Mouse (Mus musculus) cerebellum, postnatal 10 days (tissue): ENCODE measurements around the gene Abhd5.

Experiments
- DNase-seq, 2 experiments: peaks; one replicate each; pipeline ENCODE4 v3.0.0; 2021; ENCODE audit warnings: mixed read lengths in 2 of 2

The Abhd5 gene

GRCm38 (mm10) chr9:122349286-122349685, 2.1 kb upstream of the Abhd5 start:
- DNase-seq = no peak

- no peak for DNase-seq
These were observed 845 bp upstream of the Abhd5 start for GRCm38 (mm10) chr9:122350396-122351130.

GRCm38 (mm10) chr9:122352025-122352392, 601 bp downstream of the Abhd5 start:
- no peak for DNase-seq

GRCm38 (mm10) chr9:122352911-122353310, 1.5 kb downstream of the Abhd5 start:
- DNase-seq = no peak

- DNase-seq = no peak
These were observed 2.8 kb downstream of the Abhd5 start for GRCm38 (mm10) chr9:122354240-122354639.

- no peak for DNase-seq
These were observed 5.7 kb downstream of the Abhd5 start for GRCm38 (mm10) chr9:122357073-122357472.

GRCm38 (mm10) chr9:122357626-122358025, 6.2 kb downstream of the Abhd5 start:
- DNase-seq = no peak

GRCm38 (mm10) chr9:122364171-122364570, 12.8 kb downstream of the Abhd5 start:
- no peak for DNase-seq

GRCm38 (mm10) chr9:122370292-122370794, 18.9 kb downstream of the Abhd5 start:
- DNase-seq = no peak

- DNase-seq = no peak
These were observed 21.1 kb downstream of the Abhd5 start for GRCm38 (mm10) chr9:122372506-122372905.

GRCm38 (mm10) chr9:122372991-122373390, 21.6 kb downstream of the Abhd5 start:
- no peak for DNase-seq

GRCm38 (mm10) chr9:122378986-122379385, 27.6 kb downstream of the Abhd5 start:
- no peak for DNase-seq

GRCm38 (mm10) chr9:122380959-122381358, 29.6 kb downstream of the Abhd5 start:
- DNase-seq = no peak

GRCm38 (mm10) chr9:122382006-122382405, 30.6 kb downstream of the Abhd5 start:
- peak; percentile 66 to 74 for DNase-seq

- DNase-seq = no peak
These were observed 34.6 kb downstream of the Abhd5 start for GRCm38 (mm10) chr9:122386015-122386414.

GRCm38 (mm10) chr9:122389287-122389920, 38.0 kb downstream of the Abhd5 start:
- no peak for DNase-seq

- no peak for DNase-seq
These were observed 44.4 kb downstream of the Abhd5 start for GRCm38 (mm10) chr9:122395816-122396215.

GRCm38 (mm10) chr9:122397156-122397555, 45.7 kb downstream of the Abhd5 start:
- no peak for DNase-seq

- DNase-seq = no peak
These were observed 47.3 kb downstream of the Abhd5 start for GRCm38 (mm10) chr9:122398746-122399145.

GRCm38 (mm10) chr9:122401239-122401638, 49.8 kb downstream of the Abhd5 start:
- DNase-seq = no peak

- DNase-seq = no peak
These were observed 59.2 kb downstream of the Abhd5 start for GRCm38 (mm10) chr9:122410437-122411175.

GRCm38 (mm10) chr9:122414648-122415047, 63.2 kb downstream of the Abhd5 start:
- no peak for DNase-seq

GRCm38 (mm10) chr9:122415056-122415775, 63.8 kb downstream of the Abhd5 start:
- DNase-seq = no peak
